Mouse (Mus musculus) right cerebral cortex, adult 2 months (tissue): ENCODE data around the gene Metap1.

ENCODE experiments used
- DNase-seq, 2 experiments: peaks; one replicate each; pipeline ENCODE4 v3.0.0; 2021 to 2022; ENCODE audit warnings: low spot score in 2 of 2

Gene Metap1

DNA sequence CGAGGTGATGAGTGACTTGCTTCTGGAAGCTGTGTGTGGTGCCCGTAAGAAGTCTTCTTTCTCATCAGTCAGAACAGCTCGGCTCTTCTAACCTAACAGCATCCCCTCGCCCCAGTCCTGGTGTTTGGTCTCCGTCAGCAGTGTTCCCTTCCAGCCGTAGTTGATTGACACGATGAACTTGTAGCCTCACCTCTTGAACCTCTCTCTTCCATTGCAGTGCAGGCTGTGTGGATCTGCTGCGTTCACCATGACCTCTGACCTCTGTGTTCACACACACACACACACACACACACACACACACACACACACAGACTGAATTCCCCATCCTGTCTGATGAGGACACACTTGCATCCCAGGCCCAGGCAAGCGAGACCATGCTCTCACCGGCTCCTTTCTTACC, 37.1 kb downstream of the Metap1 start:
- no peak for DNase-seq

DNA sequence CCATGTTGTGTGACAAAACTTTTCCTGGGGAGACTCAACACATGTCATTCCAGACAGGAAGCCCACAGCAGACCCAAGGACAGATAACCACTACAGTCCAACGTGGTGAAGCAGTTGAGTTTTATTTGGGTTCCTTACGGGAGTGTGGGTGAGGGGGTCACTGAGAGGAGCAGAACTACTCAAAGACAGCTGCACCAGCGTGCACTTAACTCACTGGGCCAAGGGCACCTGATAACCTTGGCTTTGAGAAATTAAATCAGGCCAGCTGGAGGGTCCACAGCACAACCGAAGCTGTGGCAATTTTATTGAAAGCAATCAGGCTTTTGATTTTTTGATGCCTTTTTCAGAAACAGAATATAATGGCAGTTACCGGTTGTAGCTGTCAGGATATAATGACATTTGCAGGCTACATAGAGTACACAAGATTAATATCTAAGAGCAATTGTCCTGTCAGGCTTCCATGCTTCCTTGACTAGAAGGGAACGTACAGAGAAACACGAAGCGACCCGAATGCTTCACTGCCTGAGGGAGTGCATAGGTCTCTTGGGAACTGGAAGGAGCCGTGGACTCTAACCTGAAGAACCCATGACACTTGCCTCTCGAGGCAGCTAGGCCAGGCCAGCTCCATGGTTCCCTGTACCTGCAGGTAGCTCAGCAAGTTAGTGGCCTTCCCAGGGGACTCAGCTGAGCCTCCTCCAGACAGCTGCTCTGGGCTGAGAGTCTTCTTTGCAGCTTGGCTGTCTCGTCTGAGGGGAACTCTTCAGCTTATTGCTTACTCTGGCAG, 41.0 kb downstream of the Metap1 start:
- no peak for DNase-seq

DNA sequence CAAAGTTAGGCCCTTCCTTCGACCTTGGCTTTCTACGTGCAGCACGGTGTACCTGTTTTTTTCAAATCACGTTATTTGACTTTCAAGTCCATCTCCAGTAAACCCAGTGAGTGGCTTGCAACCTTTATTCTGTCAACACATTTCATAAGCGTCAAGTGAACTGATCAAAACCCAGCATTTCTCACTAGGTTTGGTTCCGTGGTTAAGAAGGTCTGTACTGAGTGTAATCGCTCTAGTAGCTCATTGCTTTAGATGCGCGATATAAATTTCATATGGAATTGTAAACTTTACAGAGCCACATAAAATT, 45.9 kb downstream of the Metap1 start:
- no peak for DNase-seq

DNA sequence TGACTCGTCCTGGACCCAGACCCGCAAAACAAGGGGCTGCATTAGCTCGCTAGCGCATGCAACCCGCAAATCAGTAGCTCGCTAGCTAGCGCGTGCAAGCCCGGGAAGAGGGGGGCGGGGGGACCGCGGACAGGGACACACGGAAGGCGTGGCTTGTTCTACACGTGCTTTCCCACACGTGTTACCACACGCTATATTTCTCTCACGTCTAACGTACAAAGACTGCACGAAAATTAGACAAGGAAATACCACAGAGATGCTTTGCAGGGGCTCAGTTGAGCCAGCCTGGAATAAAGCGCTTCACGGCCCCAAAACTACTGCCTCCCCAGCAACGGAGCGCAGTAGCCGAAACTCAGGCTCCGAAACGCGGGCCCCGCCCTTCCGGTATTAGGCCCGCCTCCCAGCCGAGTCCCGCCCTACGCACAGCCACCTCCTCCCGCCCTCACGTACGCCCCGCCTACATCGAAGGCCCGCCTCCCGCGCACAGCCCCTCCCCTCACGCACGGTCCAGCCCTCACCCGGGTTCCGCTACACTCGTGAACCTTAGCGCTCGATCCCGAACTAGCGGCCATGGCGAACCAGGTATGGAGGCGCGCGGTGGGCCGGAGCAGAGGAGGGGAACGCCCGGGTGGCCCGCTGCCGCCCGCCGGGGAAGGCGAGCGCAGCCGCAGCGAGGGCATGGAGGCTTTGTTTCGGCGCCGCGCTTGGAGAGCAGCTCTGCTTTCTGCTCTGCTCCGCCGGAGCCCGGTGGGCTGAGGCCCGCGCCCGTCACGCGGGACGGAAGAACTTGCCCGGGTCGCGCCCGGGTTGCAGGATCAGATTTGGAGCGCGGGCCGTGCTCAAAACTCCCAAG, 46.5 kb downstream of the Metap1 start, which contains the start of gene Adh5:
Gene Adh5 (plus strand): TSS at position 482 of the 853 bp plus-strand sequence.
- DNase-seq = peak; percentile 86 to 87

DNA sequence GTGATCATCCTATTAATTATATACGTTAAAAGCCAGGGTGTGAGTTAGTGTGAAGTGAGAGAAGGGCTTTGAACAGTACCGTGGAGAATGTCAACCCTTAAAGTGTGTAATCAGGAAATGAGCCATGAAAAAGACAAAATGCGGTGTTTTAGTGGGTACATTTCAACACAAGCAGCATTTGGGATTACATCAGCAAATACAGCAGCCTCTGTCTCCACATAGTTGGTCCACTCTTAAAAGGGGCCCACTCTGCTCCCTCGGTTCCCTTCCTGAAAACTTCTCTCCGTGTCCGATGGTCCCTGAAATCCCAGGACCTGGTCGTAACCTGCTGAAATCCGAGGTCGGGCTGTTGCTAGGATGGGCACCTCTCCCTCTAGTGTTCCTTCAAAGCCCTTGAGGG, 47.1 kb downstream of the Metap1 start:
- DNase-seq = no peak

DNA sequence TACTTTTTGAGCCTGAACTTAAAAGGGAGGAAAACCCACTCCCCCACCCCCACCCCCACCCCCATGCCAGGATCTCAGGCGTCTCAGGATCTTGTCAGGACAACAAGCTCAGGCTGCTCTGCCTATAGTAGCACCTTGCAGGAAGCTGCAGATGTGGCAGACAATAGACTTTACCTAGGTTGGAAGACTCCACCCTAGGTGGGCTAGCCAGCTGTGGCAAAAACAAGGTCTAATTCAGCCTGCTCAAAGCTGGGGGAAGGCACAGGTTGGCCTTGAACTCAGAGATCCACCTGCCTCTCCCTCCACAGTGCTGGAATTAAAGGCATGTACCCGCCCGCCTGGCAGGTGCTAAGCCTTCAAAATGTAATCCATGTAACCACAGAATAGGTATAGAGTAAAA, 50.6 kb downstream of the Metap1 start:
- no peak for DNase-seq

DNA sequence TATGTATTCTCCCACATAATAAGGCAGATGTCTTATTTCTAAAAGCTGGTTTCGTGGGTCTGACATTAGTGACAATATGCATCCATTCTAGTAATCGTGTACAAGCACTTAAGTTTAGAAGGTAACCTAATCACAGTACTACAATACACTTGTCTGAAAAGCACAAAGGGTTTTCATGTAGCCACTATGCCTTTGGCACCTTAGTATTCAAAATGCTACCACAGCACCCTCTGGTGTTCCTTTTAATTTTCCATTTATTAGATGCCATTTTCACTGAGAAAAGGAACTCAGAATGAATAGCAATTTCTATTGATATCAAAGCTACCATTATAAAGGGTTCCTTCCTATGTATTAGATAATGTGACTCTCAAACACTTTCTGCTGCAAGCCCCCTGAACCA, 57.5 kb downstream of the Metap1 start:
- DNase-seq = no peak

DNA sequence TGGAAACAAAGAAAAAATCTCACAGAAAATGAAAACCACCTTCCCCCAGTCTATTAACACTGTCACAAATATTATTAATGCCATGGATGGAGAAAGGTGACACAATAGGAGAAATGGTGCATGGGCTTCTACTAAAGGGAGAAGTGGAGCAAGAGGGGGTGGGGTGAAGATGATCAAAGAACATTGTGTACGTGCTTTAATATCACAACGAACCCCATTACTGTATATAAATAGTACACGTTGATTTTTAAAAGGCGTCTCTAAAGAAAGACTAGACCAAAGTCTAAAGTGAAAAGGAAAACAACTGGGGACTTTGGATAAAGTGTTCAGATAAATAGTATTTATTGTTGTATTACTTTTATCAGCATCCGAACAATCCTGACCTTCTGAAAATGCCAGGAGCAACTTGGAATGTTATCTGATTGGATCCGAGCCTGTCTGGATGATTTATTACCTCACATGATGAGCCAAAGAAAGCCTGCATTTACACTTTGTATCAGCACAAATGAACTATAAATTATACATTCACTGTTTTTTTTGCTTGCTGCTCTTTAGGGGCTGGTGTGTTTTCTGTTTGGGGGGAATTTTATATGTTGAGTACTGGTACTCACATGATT, 58.8 kb downstream of the Metap1 start:
- DNase-seq = no peak

DNA sequence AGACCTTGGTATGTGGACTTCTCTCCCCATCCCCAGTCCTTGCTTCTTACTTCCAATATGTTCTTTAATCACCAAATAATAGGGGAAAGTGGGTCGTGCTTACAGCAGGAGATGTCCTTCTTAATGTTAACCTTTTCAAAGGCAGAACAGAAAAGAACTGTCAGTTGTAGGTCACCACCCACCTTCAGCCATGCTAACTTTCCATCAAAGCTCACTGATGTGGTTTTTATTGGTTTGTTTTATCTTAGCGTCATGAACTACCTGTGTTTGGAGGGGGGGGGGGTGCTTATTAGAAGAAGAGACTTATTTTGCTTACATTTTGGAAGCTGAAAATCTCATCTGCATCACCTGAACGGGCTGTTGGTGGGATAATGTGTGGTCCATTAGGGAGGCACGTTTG, 65.1 kb downstream of the Metap1 start:
- DNase-seq = no peak

DNA sequence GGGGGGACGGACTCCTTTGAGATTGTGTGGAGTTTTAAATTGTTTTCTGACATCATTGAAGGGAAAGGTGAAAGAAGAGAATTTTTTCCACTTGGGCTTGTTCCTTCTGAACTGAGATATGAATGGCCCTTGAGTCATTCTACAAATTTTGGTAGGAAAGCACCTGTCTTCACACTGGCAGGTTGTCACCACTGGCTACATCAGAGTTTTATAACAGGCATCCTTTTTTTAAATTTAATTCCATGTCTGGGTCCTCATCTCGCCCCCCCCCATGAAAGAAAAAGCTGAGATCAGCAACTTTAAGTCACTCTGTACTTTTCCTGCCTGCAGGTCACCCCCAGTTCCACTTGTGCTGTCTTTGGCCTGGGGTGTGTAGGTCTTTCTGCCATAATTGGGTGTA, 65.7 kb downstream of the Metap1 start:
- DNase-seq = no peak

DNA sequence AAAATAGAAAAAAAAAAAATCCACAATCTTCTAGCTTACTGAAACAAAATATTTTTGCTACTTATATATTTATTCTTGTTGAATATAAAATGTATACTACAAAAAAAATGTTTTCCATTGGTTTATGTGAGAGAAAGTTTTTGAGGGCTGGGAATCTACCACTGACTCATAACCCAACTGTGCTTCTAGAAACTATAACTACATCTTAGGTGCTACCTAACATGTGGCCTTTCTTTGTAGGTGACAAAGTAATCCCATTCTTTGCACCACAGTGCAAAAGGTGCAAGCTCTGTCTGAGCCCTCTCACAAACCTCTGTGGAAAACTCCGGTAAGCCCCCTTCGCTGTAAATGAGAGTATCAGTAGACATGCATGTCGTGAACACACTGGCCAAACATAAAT, 68.9 kb downstream of the Metap1 start:
- DNase-seq = no peak

DNA sequence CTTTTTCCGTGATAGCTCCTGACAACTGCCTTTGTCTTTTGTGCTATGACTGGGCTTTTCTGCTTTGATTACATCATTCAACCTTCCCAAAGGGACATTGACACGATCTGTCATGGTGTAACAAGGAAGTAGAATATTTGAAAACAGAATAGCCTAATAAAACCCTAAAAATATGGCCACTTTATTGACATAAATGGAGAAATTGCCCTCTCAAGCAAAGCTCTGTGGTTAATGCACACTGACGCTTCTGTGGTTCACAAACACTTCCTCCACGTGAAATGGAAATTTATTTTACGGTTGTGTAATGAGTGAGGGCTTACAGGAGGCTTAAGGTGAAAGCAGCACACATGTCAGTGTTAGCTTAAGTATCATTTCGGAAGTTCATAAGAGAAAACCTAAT, 69.9 kb downstream of the Metap1 start:
- no peak for DNase-seq

DNA sequence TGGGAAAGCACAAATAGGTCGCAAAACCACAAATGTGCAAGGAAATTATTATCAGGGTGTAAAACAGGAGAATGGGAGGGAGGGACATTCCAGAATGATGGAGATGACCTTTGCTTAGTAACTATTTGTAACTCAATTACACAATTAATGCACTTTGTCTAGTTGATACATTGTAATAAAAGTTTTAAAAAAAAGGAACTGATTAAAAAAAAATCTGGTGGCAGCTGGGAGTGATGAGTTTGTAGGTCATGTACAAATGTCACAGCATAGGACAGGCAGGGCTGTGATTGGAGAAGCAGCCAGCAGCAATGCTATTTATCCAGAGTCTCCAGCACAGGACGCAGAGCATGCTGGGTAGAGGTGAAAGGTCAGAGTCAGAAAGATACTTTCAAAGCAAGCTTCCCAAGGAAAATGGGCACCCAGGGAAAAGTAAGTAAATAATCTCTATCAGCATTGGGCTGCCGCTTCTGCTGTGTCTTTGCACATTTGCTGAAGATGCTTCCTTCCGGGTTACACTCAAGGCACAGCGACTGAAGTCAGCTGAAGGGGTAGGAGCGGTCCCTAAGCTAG, 74.1 kb downstream of the Metap1 start, which contains the start of gene Adh4:
Gene Adh4 (plus strand): TSS at position 346 of the 570 bp plus-strand sequence.
- DNase-seq = no peak

DNA sequence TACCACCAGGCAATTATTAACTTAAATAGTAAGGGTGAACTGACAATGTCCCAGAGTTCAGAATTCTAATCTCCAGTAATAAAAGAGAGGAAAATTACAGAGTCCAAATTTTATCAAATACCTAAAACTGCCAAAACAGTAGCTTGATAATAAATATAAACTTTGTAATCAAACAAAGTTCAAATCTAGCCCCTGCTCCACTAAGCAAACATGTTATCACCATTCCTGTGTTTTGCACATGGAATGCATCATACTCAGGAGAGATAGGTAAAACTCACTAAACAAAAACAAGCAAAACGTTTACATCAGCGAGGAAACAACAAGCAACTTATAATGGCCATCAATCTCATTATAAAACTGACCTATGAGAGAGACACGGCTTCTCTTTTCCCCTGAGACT, 79.1 kb downstream of the Metap1 start:
- DNase-seq = no peak

DNA sequence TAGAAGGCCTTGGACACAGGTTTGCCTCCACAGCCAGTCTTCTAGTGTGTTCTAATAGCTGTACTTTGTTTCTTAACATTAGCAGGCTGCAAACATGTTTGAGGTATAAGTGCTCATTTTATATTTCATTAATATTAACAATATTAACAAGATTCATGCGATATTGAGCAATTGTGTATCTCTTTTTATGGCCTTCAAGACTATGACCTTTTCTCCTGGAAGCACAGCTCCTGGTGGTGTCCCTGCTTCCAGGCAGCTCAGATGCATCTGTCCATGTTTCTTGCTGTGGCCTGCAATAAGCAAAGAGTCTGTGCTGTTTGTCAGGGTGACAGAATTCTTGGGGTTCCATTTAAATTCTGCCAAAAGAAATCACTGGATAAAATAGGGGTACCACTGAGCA, 79.7 kb downstream of the Metap1 start:
- no peak for DNase-seq
